Mouse (Mus musculus): ENCODE measurements around the gene Bcl9. TPM values are rescaled to one million over a fixed set of nuclear protein-coding genes. Genes with fewer than 3 reads are reported as not detected.

The Bcl9 gene
- polyA plus RNA-seq, 1 experiment from 2014 or later = 82.5 TPM

DNA sequence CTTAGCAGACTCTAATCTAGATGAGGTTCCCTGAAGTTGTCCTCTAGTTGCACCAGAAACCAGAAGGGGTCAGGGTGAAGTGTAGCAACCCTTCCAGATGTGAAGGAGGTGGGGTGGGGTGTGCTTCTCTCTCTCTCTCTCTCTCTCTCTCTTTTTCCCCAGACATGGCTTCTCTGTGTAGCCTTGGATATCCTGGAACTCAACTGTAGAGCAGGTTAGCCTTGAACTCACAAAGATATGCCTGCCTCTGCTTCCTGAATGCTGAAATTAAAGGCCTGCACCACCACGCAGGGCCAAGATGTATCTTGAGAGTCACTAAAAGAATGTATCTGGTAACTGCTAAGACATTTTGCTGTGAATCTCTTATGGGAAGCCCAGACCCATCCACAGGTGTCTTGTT lies 140.4 kb downstream of the Bcl9 start:
- H3K27ac ChIP-seq (replicated peaks; ENCODE audit: low read depth, low read length) = no peak overlapping the region
- H3K9ac ChIP-seq (replicated peaks; ENCODE audit: low read length) = no peak overlapping the region
- 0 out of 2 replicates have a peak overlapping the region, but pooled peaks have one; percentile 86 for H3K4me2 ChIP-seq (ENCODE audit: low read length)
- DNase-seq (no peak), ATAC-seq (ENCODE audit: low FRiP score, low TSS enrichment) (no peak)
- H3K36me3 ChIP-seq (ENCODE audit: control insufficient read depth, insufficient read depth, low read length) = no peaks in the 10 kb centered on the region
- WGBS = 87% methylated on average over 1 of the region's 1 CpGs
- no peaks in the 10 kb centered on the region for H3K27me3 ChIP-seq (ENCODE audit: control insufficient read depth, insufficient read depth, low read length)
- H3K4me1 ChIP-seq (ENCODE audit: control insufficient read depth, insufficient read depth, low read length) = peaks cover 8% of the 10 kb centered on the region; the same call in 1 of the 2 replicates
- no peak overlapping the region for H3K4me3 ChIP-seq (replicated peaks; ENCODE audit: low read depth, low read length)
- no peaks in the 10 kb centered on the region for H3K9me3 ChIP-seq (ENCODE audit: control insufficient read depth, low read length)

DNA sequence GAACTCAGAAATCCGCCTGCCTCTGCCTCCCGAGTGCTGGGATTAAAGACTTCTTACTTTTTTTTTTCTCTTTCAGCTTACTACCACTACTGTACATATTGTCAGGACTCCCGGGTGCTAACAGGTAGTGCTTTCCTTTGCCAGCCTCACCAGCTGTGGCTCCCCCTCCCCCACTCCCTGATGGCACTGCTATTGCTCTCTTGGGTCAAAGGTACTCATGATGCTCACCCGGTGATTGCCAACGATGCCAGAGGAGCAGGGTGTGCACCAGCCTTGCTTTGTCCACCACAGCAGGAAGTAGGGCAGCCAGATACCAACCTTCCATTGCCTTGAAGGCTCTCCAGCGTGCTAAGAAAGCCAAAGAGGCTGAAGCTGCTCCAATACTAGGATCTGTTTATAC lies 141.3 kb downstream of the Bcl9 start:
- Histone ChIP-seq H3K9ac (replicated peaks; ENCODE audit: low read length) (no peak overlapping the region), H3K4me1 (ENCODE audit: control insufficient read depth, insufficient read depth, low read length) (peaks cover 8% of the 10 kb centered on the region; the same call in 1 of the 2 replicates), H3K36me3 (ENCODE audit: control insufficient read depth, insufficient read depth, low read length) (no peaks in the 10 kb centered on the region), H3K27ac (replicated peaks; ENCODE audit: low read depth, low read length) (no peak overlapping the region), H3K27me3 (ENCODE audit: control insufficient read depth, insufficient read depth, low read length) (no peaks in the 10 kb centered on the region), H3K4me2 (ENCODE audit: low read length) (no peak overlapping the region), H3K9me3 (ENCODE audit: control insufficient read depth, low read length) (no peaks in the 10 kb centered on the region), H3K4me3 (replicated peaks; ENCODE audit: low read depth, low read length) (no peak overlapping the region)
- no peak for DNase-seq
- 96% methylated on average over 6 of the region's 6 CpGs for WGBS
- no peak for ATAC-seq (ENCODE audit: low FRiP score, low TSS enrichment)

Other genes starting within 250 kb of the Bcl9 start
- 11.4 and 11.7 TPM in 2 replicates for gene Acp6, start 139.1 kb downstream of the Bcl9 start, polyA plus RNA-seq (2014; fragmentation: Nextera tagmentation; extraction: Ambion mirVana)
- not detected in 2 replicates for gene Olfr1402, start 124.1 kb upstream of the Bcl9 start, polyA plus RNA-seq (2014; fragmentation: Nextera tagmentation; extraction: Ambion mirVana)